Mouse (Mus musculus) erythroblast, embryonic 14.5 days (primary cell): ENCODE measurements around the gene Vps53.

Experiments
- GATA1 ChIP-seq: IDR thresholded peaks from 2 replicates; pipeline ENCODE4 v1.6.1; 2012; ENCODE audit warnings: low read length, inconsistent platforms, mixed read lengths
- TAL1 ChIP-seq: IDR thresholded peaks from 3 replicates; pipeline ENCODE4 v1.6.1; 2012; ENCODE audit warnings: low read length, inconsistent platforms, mixed read lengths

- no peak for TF ChIP-seq GATA1
- no peak for TF ChIP-seq TAL1
These were observed 72.6 kb downstream of the Vps53 start for GRCm38 (mm10) chr11:76106551-76107496.
